Comparison of ENCODE assay signal across 19 mouse cellular contexts in genomic region chr13:3862922-3863580, GRCm38 (mm10). TPM values are rescaled to one million over a fixed set of nuclear protein-coding genes. Genes with fewer than 3 reads are reported as not detected.
DNase-seq lines count a peak whose midpoint lies in the region; ATAC-seq and TF ChIP-seq lines count a peak whose summit lies in the region.
"Had no signal": no experiment of that assay in that cellular context is flagged by ENCODE, and none has a peak within 500 bp of the region (broad histone marks: within the 10 kb centered on the region; RNA-seq: fewer than 3 reads in every experiment).

No protein-coding gene starts in this region.

- no peaks in the 10 kb centered on the region for H3K27me3 ChIP-seq in hindbrain, embryonic 12.5 days
- no peaks in the 10 kb centered on the region for H3K27me3 ChIP-seq in midbrain, postnatal 0 days (ENCODE audit: insufficient read depth, low read length)
- H3K27me3 ChIP-seq: heart, embryonic 12.5 days; hindbrain, embryonic 13.5 days; midbrain, embryonic 13.5 days had no signal

- H3K9ac ChIP-seq in hindbrain, embryonic 12.5 days: no peak overlapping the region
- H3K9ac ChIP-seq in midbrain, postnatal 0 days (replicated peaks; ENCODE audit: low read length, poor library complexity, severe bottlenecking): no peak overlapping the region
- H3K9ac ChIP-seq: heart, embryonic 12.5 days; hindbrain, embryonic 13.5 days; midbrain, embryonic 13.5 days had no signal

- no peak for TF ChIP-seq CTCF in midbrain, postnatal 0 days (IDR thresholded peaks at IDR 0.05)
- no peak for TF ChIP-seq CTCF in gastrocnemius, adult 2 months (IDR thresholded peaks at IDR 0.05)

- WGBS in hindbrain, embryonic 12.5 days: 89% methylated on average over 10 of the region's 10 CpGs
- WGBS in midbrain, postnatal 0 days: 90% methylated on average over 10 of the region's 10 CpGs

- H3K4me2 ChIP-seq in hindbrain, embryonic 12.5 days (replicated peaks): no peak overlapping the region
- no peak overlapping the region for H3K4me2 ChIP-seq in midbrain, postnatal 0 days (ENCODE audit: low read depth, low read length, poor library complexity, severe bottlenecking)
- H3K4me2 ChIP-seq: heart, embryonic 12.5 days; hindbrain, embryonic 13.5 days; midbrain, embryonic 13.5 days had no signal

- peak; percentile 52 for ATAC-seq in megakaryocyte progenitor cell, adult 5-6 weeks (replicated peaks; ENCODE audit: poor library complexity)
- ATAC-seq in hindbrain, embryonic 12.5 days (ENCODE audit: low FRiP score): no peak
- no peak for ATAC-seq in midbrain, postnatal 0 days (ENCODE audit: low FRiP score)
- ATAC-seq: activated CD4-positive, CD25-positive, alpha-beta regulatory T cell, adult 4 months; lung, postnatal 0 days; midbrain, embryonic 13.5 days had no signal

- peak; percentile 33 for DNase-seq in layer of hippocampus, adult 11-12 months (ENCODE audit: low spot score)
- no peak for DNase-seq in layer of hippocampus, adult 9-10 months (ENCODE audit: low spot score)
- peak; percentile 70 for DNase-seq in brain, adult 2 months (ENCODE audit: low read depth, low spot score)
- peak; percentile 10 to 63 for DNase-seq in left cerebral cortex, adult 8-10 months (ENCODE audit: low spot score in 2 of 2)
- DNase-seq in midbrain, postnatal 0 days (ENCODE audit: low spot score): no peak
- no peak for DNase-seq in gastrocnemius, adult 2 months
- DNase-seq: kidney, adult 9 months; retina, postnatal 1 day had no signal

- intact Hi-C loops in gastrocnemius, adult 2 months (cut with DNase I): no loop called here

- H3K4me1 ChIP-seq in hindbrain, embryonic 12.5 days: no peaks in the 10 kb centered on the region
- no peaks in the 10 kb centered on the region for H3K4me1 ChIP-seq in midbrain, postnatal 0 days (ENCODE audit: insufficient read depth, low read length)
- H3K4me1 ChIP-seq: hindbrain, embryonic 13.5 days; midbrain, embryonic 13.5 days had no signal

- no peak overlapping the region for H3K27ac ChIP-seq in hindbrain, embryonic 12.5 days
- H3K27ac ChIP-seq in midbrain, postnatal 0 days (ENCODE audit: low read depth, low read length): no peak overlapping the region
- H3K27ac ChIP-seq in gastrocnemius, adult 2 months: no peak overlapping the region
- H3K27ac ChIP-seq: hindbrain, embryonic 13.5 days; midbrain, embryonic 13.5 days had no signal

- H3K36me3 ChIP-seq in hindbrain, embryonic 12.5 days: no peaks in the 10 kb centered on the region
- H3K36me3 ChIP-seq in midbrain, postnatal 0 days (ENCODE audit: insufficient read depth, low read length): no peaks in the 10 kb centered on the region
- H3K36me3 ChIP-seq: G1E; heart, embryonic 12.5 days; hindbrain, embryonic 13.5 days; midbrain, embryonic 13.5 days had no signal

- H3K9me3 ChIP-seq in hindbrain, embryonic 12.5 days (replicated peaks): no peaks in the 10 kb centered on the region
- no peaks in the 10 kb centered on the region for H3K9me3 ChIP-seq in midbrain, postnatal 0 days (ENCODE audit: low read length)
- H3K9me3 ChIP-seq: G1E; heart, embryonic 12.5 days; hindbrain, embryonic 13.5 days; midbrain, embryonic 13.5 days had no signal

- no peak overlapping the region for H3K4me3 ChIP-seq in hindbrain, embryonic 12.5 days
- H3K4me3 ChIP-seq in midbrain, postnatal 0 days (ENCODE audit: low read depth, low read length): no peak overlapping the region
- H3K4me3 ChIP-seq in gastrocnemius, adult 2 months: no peak overlapping the region
- H3K4me3 ChIP-seq: heart, embryonic 12.5 days; hindbrain, embryonic 13.5 days; midbrain, embryonic 13.5 days had no signal

RNA-seq across cellular contexts. Expression of gene Calm5, which starts 9.1 kb away (rescaled TPM):
- not detected for total RNA-seq in left cerebral cortex, adult 8-10 months (2022)
- not detected in 2 replicates for total RNA-seq in megakaryocyte progenitor cell, adult 5-6 weeks (2015)
- total RNA-seq in megakaryocyte progenitor cell, adult 5-6 weeks (2017): not detected in 2 replicates
- polyA plus RNA-seq in hindbrain, embryonic 12.5 days (2016; fragmentation: Nextera tagmentation; extraction: Ambion mirVana): not detected in 2 replicates
- total RNA-seq in midbrain, postnatal 0 days (2014; rRNA removed): not detected in 2 replicates
- not detected in 2 replicates for polyA plus RNA-seq in midbrain, postnatal 0 days (2015; fragmentation: Nextera tagmentation; extraction: Ambion mirVana)
- not detected for total RNA-seq in gastrocnemius, adult 2 months (2021)
- total RNA-seq: G1E had no signal
- polyA plus RNA-seq: activated CD4-positive, CD25-positive, alpha-beta regulatory T cell, adult 4 months; cortical plate, adult 2 months; G1E; heart, embryonic 12.5 days; hindbrain, embryonic 13.5 days; lung, postnatal 0 days; midbrain, embryonic 13.5 days; neural tube, embryonic 11.5 days; stomach, embryonic 14.5 days had no signal

RNA-seq across cellular contexts. Expression of gene Calm4, which starts 25.5 kb away (rescaled TPM):
- not detected for total RNA-seq in left cerebral cortex, adult 8-10 months (2022)
- not detected in 2 replicates for total RNA-seq in megakaryocyte progenitor cell, adult 5-6 weeks (2015)
- total RNA-seq in megakaryocyte progenitor cell, adult 5-6 weeks (2017): not detected in 2 replicates
- polyA plus RNA-seq in hindbrain, embryonic 12.5 days (2016; fragmentation: Nextera tagmentation; extraction: Ambion mirVana): not detected in 2 replicates
- total RNA-seq in midbrain, postnatal 0 days (2014; rRNA removed): 3.7 TPM in 1 of 2 replicates, not detected in the other
- not detected in 2 replicates for polyA plus RNA-seq in midbrain, postnatal 0 days (2015; fragmentation: Nextera tagmentation; extraction: Ambion mirVana)
- total RNA-seq in gastrocnemius, adult 2 months (2021): not detected
- total RNA-seq: G1E had no signal
- polyA plus RNA-seq: activated CD4-positive, CD25-positive, alpha-beta regulatory T cell, adult 4 months; cortical plate, adult 2 months; G1E; heart, embryonic 12.5 days; hindbrain, embryonic 13.5 days; lung, postnatal 0 days; midbrain, embryonic 13.5 days; neural tube, embryonic 11.5 days; stomach, embryonic 14.5 days had no signal

RNA-seq across cellular contexts. Expression of gene Net1, which starts 55.0 kb away (rescaled TPM):
- total RNA-seq in left cerebral cortex, adult 8-10 months (2022): 10 to 100 TPM; 34.6 to 65.6 (median 55.6) TPM
- total RNA-seq in megakaryocyte progenitor cell, adult 5-6 weeks (2015): 34.2 and 37.4 TPM in 2 replicates
- total RNA-seq in megakaryocyte progenitor cell, adult 5-6 weeks (2017): 83.5 and 102 TPM in 2 replicates
- 38.0 and 56.8 TPM in 2 replicates for polyA plus RNA-seq in hindbrain, embryonic 12.5 days (2016; fragmentation: Nextera tagmentation; extraction: Ambion mirVana)
- 16.7 and 17.7 TPM in 2 replicates for total RNA-seq in midbrain, postnatal 0 days (2014; rRNA removed)
- 12.3 and 14.3 TPM in 2 replicates for polyA plus RNA-seq in midbrain, postnatal 0 days (2015; fragmentation: Nextera tagmentation; extraction: Ambion mirVana)
- total RNA-seq in gastrocnemius, adult 2 months (2021): 10 to 100 TPM; 41.2 to 54.4 TPM

RNA-seq across cellular contexts. Expression of gene Tubal3, which starts 55.0 kb away (rescaled TPM):
- total RNA-seq in left cerebral cortex, adult 8-10 months (2022): not detected
- not detected in 2 replicates for total RNA-seq in megakaryocyte progenitor cell, adult 5-6 weeks (2015)
- not detected in 2 replicates for total RNA-seq in megakaryocyte progenitor cell, adult 5-6 weeks (2017)
- not detected in 2 replicates for polyA plus RNA-seq in hindbrain, embryonic 12.5 days (2016; fragmentation: Nextera tagmentation; extraction: Ambion mirVana)
- total RNA-seq in midbrain, postnatal 0 days (2014; rRNA removed): not detected in 2 replicates
- not detected in 2 replicates for polyA plus RNA-seq in midbrain, postnatal 0 days (2015; fragmentation: Nextera tagmentation; extraction: Ambion mirVana)
- not detected for total RNA-seq in gastrocnemius, adult 2 months (2021)
- polyA plus RNA-seq: cortical plate, adult 2 months; G1E; heart, embryonic 12.5 days; hindbrain, embryonic 13.5 days; lung, postnatal 0 days; midbrain, embryonic 13.5 days; neural tube, embryonic 11.5 days had no signal

RNA-seq across cellular contexts. Expression of gene Calml3, which starts 58.9 kb away (rescaled TPM):
- under 1 TPM in 1 of 4 experiments, not detected in 3; 0.35 TPM for total RNA-seq in left cerebral cortex, adult 8-10 months (2022)
- not detected in 2 replicates for total RNA-seq in megakaryocyte progenitor cell, adult 5-6 weeks (2015)
- total RNA-seq in megakaryocyte progenitor cell, adult 5-6 weeks (2017): not detected in 2 replicates
- polyA plus RNA-seq in hindbrain, embryonic 12.5 days (2016; fragmentation: Nextera tagmentation; extraction: Ambion mirVana): 0.16 TPM in 1 of 2 replicates, not detected in the other
- total RNA-seq in midbrain, postnatal 0 days (2014; rRNA removed): 0.44 TPM in 1 of 2 replicates, not detected in the other
- not detected in 2 replicates for polyA plus RNA-seq in midbrain, postnatal 0 days (2015; fragmentation: Nextera tagmentation; extraction: Ambion mirVana)
- not detected for total RNA-seq in gastrocnemius, adult 2 months (2021)
- polyA plus RNA-seq: activated CD4-positive, CD25-positive, alpha-beta regulatory T cell, adult 4 months; cortical plate, adult 2 months; G1E; heart, embryonic 12.5 days; hindbrain, embryonic 13.5 days; midbrain, embryonic 13.5 days; neural tube, embryonic 11.5 days had no signal

Comparison
In these comparisons a context has a peak if more than half of its experiments do, and no peak if none do; other contexts are left out.
1. DNase-seq: peak in layer of hippocampus, adult 11-12 months (single experiment), brain, adult 2 months (single experiment) and left cerebral cortex, adult 8-10 months (2 of 2); none in layer of hippocampus, adult 9-10 months (single experiment), midbrain, postnatal 0 days (single experiment) and gastrocnemius, adult 2 months (single experiment).